Mouse (Mus musculus) T-helper 1 cell (primary cell): ENCODE measurements around the gene Atp6v0e2.

Source experiments
- in situ Hi-C: fragments of 300-600 bp; cut with MboI, MseI; formaldehyde crosslinking; loops from one replicate; pipeline ENCODE4 v1.15.1; 2025; ENCODE audit warnings: high pct_unique_total_duplicates

Gene Atp6v0e2

GRCm38 (mm10) chr6:48539860-48540259, 2.4 kb downstream of the Atp6v0e2 start:
- in situ Hi-C loops: loop anchor here (5.0 kb wide), 1 partner anchor 363 kb away; no protein-coding TSS in a partner anchor

DNA sequence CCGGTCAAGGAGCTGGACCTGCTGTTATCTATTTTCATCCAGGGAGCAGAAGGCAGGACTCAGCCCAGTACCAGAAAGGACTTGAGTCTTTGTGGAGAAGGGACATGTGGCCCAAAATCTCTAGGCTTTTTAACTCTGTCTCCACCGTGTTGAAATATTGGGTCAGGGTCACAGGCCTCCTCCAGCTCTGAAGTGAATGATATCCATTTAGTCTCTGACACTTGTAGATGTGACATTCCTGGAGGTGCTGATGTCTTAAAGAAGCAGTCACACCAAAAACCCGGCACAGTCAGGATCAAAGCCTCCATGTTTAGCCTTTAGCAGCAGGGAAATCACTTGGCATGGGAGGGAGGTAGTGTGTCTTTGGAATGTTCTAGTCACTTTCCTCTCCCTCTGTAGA, 3.3 kb downstream of the Atp6v0e2 start:
- in situ Hi-C loops: no loop called here

GRCm38 (mm10) chr6:48541560-48542450, 4.4 kb downstream of the Atp6v0e2 start:
- in situ Hi-C loops: no loop called here

GRCm38 (mm10) chr6:48542631-48543030, 5.2 kb downstream of the Atp6v0e2 start:
- in situ Hi-C loops: no loop called here

GRCm38 (mm10) chr6:48545251-48545650, 7.8 kb downstream of the Atp6v0e2 start:
- in situ Hi-C loops: no loop called here

DNA sequence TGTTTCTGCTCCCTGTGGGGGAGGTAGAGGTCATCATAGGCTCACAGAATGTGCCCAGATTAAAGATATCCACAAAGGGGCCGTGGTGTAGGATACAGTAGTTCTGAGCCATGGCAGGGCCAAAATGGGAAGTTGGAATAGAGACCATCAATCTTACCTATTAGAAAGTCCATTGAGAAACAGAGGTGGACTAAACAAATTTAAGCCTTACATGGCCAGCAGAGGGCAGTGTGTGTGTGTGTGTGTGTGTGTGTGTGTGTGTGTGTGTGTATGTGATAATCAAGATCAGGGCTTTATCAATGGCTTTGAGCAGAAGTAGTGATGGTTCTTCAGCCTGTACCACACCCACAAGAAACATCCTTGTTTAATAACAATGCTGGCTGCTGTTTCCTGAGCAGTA, 8.9 kb downstream of the Atp6v0e2 start:
- in situ Hi-C loops: no loop called here

- in situ Hi-C loops: no loop called here
These were observed 9.4 kb downstream of the Atp6v0e2 start for GRCm38 (mm10) chr6:48546858-48547257.

DNA sequence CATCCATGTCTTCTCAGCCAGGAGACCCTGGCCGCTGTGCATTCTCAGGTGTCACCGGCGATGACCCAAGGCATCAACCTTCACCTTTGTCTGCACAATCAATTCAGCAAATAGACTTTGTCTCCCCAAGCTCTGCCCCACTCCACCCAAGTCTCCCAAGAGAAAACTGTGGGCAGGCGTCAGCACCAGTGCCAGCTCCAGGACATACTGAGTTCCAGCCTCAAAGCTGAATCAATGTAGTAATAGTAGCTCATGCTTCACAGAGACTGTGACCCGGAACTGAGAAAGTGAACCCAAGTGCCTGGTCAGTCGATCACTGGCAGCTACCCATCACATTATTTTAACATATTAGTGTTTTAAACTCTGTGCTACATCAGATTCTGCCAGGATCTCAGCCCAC, 10.9 kb downstream of the Atp6v0e2 start:
- in situ Hi-C loops: no loop called here

GRCm38 (mm10) chr6:48552918-48553317, 15.5 kb downstream of the Atp6v0e2 start:
- in situ Hi-C loops: no loop called here

DNA sequence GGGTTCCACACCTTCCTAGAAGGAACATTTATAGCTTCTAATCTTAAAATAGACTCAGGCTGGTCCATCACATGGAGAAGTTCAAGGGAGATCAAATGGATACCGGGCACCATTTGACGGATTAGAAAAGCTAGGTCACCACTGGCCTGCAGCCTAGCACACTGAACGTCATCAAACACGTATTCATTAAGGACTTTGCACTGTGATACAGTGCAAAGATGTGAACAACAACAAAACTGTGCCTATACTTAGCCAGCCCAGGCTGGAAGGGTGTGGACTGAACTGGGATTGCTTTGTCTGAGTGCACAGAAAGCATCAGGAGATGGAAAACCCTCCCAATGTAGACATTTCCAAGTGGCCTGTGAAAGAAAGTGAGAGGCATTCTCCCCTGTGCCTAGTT, 16.4 kb downstream of the Atp6v0e2 start:
- in situ Hi-C loops: no loop called here

- in situ Hi-C loops: no loop called here
These were observed 17.1 kb downstream of the Atp6v0e2 start, which contains the start of gene Lrrc61 for GRCm38 (mm10) chr6:48554280-48555103. Gene Lrrc61 (plus strand): TSS chr6:48554796.

DNA sequence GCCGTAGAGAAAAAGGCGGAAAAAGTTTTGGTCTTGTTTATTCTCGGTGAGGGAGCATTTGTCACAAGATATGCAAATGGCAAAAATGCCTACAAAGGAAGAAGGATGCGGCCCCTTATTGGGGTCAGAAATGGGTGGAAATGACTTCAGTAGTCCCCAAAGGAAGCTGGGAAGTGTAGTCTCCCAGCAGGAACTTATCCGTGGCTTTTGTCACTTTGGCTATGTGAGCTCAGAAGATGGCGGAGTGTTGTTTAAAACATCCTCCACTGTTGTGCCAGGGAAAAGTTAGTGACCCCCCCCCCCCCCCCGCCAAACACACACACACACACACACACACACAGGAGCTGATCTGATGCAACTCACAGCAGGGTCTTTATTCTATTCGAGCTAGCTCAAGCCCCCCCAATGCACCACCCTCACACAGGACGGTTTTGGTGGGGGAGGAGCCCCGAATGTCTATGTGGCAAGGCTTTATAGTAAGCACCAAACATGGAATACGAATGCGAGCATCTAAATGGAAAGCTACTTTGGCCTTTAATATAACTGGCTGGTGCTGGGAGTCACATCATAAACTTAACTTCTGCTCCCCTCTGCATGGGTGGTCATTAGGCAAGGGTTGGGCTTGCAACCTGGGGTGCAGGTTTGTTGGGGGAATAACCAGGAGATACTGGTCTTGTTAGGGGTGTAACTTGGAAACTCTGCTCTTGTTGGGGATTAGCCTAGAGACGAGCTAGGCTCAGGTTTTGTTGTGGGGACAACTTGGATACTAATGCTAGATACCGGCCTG, 17.9 kb downstream of the Atp6v0e2 start:
- in situ Hi-C loops: no loop called here

DNA sequence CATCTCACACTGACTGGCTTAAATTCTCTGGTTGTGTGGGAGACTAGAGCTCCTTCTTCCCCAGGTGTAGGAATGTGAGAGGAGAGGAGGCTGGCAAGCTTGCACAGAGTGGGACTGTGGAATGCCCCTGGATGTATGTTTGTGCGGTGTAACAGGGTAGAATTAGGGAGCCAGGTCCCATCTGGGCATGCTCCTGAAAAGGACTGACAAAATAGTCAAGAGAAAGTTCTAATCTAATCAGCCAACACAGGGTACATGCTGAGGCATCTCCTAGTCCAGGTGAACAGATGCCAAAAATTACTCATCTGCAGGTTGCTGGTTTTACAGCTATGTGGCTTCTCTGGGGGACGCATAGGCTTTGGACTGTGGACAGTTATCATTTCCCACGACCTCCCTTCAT, 18.5 kb downstream of the Atp6v0e2 start:
- in situ Hi-C loops: no loop called here

DNA sequence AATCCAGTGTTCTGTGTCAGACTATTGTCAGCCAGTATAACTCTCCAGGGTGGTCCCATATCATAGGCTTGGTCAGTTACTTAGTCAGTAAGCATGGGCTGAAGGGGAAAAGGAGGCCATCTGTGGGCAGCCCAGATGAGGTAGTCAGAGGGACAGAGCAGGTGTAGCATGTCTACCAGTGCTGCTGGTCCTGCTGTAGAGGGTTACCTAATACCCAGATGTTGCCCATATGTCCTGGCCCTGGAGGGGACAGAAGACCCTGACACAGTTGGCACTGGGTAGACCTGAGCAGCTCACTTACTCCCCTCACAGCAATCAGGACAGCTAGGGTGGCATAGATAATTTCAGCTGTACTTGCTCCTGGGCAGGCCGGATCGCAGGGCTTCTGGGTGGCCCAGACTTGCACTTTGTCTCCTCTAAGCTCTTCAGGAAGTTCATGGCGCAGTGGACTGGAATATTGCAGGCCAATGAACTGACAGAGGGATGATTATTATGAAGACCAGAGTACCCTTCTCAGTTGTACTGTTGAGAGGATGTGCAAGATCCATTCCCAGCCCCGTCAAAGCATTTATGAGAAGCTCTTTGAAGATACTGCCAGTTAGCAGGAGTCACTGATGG, 28.4 kb downstream of the Atp6v0e2 start:
- in situ Hi-C loops: no loop called here

- in situ Hi-C loops: no loop called here
These were observed 28.9 kb downstream of the Atp6v0e2 start for GRCm38 (mm10) chr6:48566312-48566711.

DNA sequence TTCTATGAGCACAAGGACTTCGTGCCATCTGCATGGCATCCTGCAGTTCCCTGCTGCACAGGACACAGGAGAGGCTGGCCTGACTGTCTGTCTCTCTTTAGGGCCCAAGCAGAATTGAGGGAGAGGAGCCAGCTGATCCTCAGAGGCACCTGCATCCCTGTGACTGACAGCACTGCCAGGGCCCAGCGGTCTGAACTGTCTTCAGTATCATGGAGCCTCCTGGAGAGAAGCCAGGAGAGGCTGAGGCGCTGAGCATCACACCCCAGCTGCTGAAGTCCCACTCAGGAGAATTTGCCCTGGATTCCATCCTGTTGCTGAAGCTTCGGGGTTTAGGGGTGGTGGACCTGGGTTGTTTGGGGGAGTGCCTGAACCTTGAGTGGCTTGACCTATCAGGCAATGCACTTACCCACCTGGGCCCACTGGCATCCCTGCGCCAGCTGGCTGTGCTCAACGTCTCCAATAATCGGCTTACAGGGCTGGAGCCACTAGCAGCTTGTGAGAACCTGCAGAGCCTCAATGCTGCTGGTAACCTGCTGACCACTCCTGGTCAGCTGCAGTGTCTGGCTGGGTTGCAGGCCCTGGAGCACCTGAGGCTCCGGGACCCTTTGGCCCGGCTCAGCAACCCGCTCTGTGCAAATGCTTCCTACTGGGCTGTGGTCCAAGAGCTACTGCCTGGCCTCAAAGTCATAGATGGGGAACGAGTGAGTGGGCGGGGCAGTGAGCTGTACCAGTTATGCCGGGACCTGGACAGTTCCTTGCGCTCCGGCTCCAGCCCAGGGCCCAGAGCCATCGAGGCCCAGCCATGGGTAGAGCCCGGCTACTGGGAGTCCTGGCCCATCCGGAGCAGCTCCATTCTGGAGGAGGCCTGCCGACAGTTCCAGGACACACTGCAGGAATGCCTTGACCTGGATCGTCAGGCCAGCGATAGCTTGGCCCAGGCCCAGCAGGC, 30.9 kb downstream of the Atp6v0e2 start:
- in situ Hi-C loops: no loop called here

- in situ Hi-C loops: no loop called here
These were observed 31.8 kb downstream of the Atp6v0e2 start for GRCm38 (mm10) chr6:48569065-48569807.

DNA sequence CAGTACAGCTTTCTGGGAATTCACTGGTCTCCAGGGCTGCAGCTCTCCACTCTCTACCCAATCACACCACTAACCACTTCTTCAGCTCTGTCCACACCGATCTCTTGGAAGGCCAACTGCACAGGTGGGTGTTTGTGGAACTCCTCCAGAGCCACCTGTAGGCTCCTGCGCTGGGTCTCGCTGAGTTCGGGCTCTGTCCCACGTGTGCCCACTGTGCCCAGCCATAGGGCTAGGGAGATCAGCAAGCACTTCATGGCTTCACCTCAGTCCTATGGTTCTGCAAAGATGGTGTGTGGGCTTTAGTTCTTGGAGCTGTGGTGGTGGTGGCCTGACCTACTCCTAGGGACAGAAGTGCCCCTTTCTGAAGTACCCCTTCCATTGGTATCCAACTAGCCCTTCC, 34.6 kb downstream of the Atp6v0e2 start:
- in situ Hi-C loops: no loop called here

GRCm38 (mm10) chr6:48572572-48573061, 35.2 kb downstream of the Atp6v0e2 start, which contains the start of gene Rarres2:
Gene Rarres2 (minus strand): TSS chr6:48572789.
- in situ Hi-C loops: no loop called here
